Mouse (Mus musculus) embryonic facial prominence, embryonic 11.5 days (tissue): ENCODE results near the gene Klhdc3. TPM values are rescaled to one million over a fixed set of nuclear protein-coding genes. Genes with fewer than 3 reads are reported as not detected.

ENCODE experiments used
- ATAC-seq: fragments of 200-750 bp; cut with Nextera tagmentation; replicated peaks from 2 replicates; pipeline ENCODE4 v1.8.0; 2017; ENCODE audit warnings: low read depth; ENCODE audit not compliant: insufficient number of reproducible peaks, low FRiP score, low TSS enrichment
- DNase-seq: peaks from one replicate; pipeline ENCODE4 v3.0.0-alpha.2; 2015; ENCODE audit warnings: low spot score
- H3K27ac ChIP-seq: fragments of 300-500 bp; sonication (generic); replicated peaks from 2 replicates; pipeline ENCODE4 v1.5.1; 2014; ENCODE audit warnings: mild to moderate bottlenecking, low read depth, low read length, control low read depth
- H3K27me3 ChIP-seq: fragments of 300-500 bp; sonication (generic); 2 replicates; pipeline ENCODE4 v1.6.1; 2014; ENCODE audit warnings: mild to moderate bottlenecking, low read length, moderate library complexity, mixed read lengths; ENCODE audit not compliant: control insufficient read depth, insufficient read depth
- H3K36me3 ChIP-seq: fragments of 300-500 bp; sonication (generic); replicated peaks from 2 replicates; pipeline ENCODE4 v1.6.1; 2014; ENCODE audit warnings: low read depth, mild to moderate bottlenecking, low read length, moderate library complexity, mixed read lengths; ENCODE audit not compliant: control insufficient read depth, insufficient read depth
- H3K4me1 ChIP-seq: fragments of 300-500 bp; sonication (generic); 2 replicates; pipeline ENCODE4 v1.6.1; 2014; ENCODE audit warnings: low read length, mixed read lengths; ENCODE audit not compliant: control insufficient read depth, insufficient read depth
- H3K4me2 ChIP-seq: fragments of 300-500 bp; sonication (generic); 2 replicates; pipeline ENCODE4 v1.6.1; 2014; ENCODE audit warnings: low read depth, mild to moderate bottlenecking, control low read depth, low read length, moderate library complexity
- H3K4me3 ChIP-seq: fragments of 300-500 bp; sonication (generic); 2 replicates; pipeline ENCODE4 v1.5.1; 2014; ENCODE audit warnings: low read depth, low read length, control low read depth
- H3K9ac ChIP-seq: fragments of 300-500 bp; sonication (generic); replicated peaks from 2 replicates; pipeline ENCODE4 v1.6.1; 2014; ENCODE audit warnings: mild to moderate bottlenecking, control low read depth, low read length
- H3K9me3 ChIP-seq: fragments of 300-500 bp; sonication (generic); replicated peaks from 2 replicates; pipeline ENCODE4 v1.6.1; 2016; ENCODE audit warnings: mild to moderate bottlenecking, low read length, inconsistent platforms, mixed read lengths; ENCODE audit not compliant: control insufficient read depth
- WGBS: fragments of 180-500 bp; shearing (Covaris S2); extraction: QIAGEN DNeasy Blood & Tissue Kit; methylation state at CpG from one replicate; pipeline ENCODE4 v1.1.7; 2014; 5-methylcytosine and 5-hydroxymethylcytosine counted together
- polyA plus RNA-seq: library from polyadenylated mRNA; unstranded; fragments of >200 nt; fragmentation: Nextera tagmentation; extraction: Ambion mirVana; gene quantifications from 2 replicates; pipeline ENCODE4 v1.2.1, GENCODE M21; 2014

Klhdc3 gene
- polyA plus RNA-seq, 1 experiment from 2014 or later: 117 TPM

DNA sequence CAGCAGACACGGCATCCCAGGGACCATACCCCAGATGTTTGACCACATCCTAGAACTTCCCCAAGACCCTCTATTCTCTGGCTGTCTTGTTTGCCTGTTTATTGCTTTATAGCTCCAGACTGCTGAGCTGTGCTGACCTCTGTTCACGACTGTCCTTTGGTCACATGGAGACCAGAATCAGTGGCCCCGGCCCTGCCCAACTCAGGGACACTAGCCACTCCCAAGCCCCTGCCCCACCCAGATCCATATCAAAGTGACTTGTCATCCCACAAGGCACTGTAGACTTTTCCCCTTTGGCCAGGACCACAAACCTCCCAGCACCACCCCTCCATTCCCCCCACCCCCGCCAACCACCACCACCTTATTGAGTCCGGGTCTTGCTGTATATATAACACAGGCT lies 18.5 kb upstream of the Klhdc3 start:
- ATAC-seq (no peak), DNase-seq (no peak)
- H3K4me2 ChIP-seq: no peak overlapping the region
- H3K27me3 ChIP-seq: no peaks in the 10 kb centered on the region
- no peak overlapping the region for H3K9ac ChIP-seq
- no peak overlapping the region for H3K27ac ChIP-seq
- H3K36me3 ChIP-seq: no peaks in the 10 kb centered on the region; the same call in 1 of the 2 replicates
- H3K4me1 ChIP-seq: peaks cover 10% of the 10 kb centered on the region
- WGBS: 87% methylated on average over 5 of the region's 5 CpGs
- no peaks in the 10 kb centered on the region for H3K9me3 ChIP-seq
- H3K4me3 ChIP-seq: no peak overlapping the region

DNA sequence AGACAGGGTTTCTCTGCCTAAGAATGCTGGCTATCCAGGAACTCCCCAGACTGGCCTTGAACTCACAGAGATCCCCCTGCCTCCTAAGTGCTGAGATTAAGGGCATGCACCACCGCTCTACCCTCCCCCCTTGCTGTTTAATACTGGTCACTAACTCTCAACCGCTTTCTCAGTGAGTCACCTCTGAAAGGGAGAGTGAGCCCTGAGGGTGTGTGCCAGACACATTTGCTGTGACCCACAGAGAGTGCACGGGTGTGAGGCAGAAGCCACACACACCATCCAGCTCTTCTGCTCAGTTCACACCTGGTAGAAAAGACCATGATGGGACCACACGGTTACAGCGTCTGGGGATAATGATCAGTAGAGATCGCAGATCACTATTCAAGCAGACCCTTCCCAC lies 17.8 kb upstream of the Klhdc3 start:
- ATAC-seq (no peak), DNase-seq (no peak)
- Histone ChIP-seq H3K27me3 (no peaks in the 10 kb centered on the region), H3K36me3 (no peaks in the 10 kb centered on the region; the same call in 1 of the 2 replicates), H3K4me3 (no peak overlapping the region), H3K9me3 (no peaks in the 10 kb centered on the region), H3K27ac (no peak overlapping the region), H3K9ac (no peak overlapping the region), H3K4me1 (peaks cover 9% of the 10 kb centered on the region), H3K4me2 (no peak overlapping the region)
- 88% methylated on average over 6 of the region's 6 CpGs for WGBS

DNA sequence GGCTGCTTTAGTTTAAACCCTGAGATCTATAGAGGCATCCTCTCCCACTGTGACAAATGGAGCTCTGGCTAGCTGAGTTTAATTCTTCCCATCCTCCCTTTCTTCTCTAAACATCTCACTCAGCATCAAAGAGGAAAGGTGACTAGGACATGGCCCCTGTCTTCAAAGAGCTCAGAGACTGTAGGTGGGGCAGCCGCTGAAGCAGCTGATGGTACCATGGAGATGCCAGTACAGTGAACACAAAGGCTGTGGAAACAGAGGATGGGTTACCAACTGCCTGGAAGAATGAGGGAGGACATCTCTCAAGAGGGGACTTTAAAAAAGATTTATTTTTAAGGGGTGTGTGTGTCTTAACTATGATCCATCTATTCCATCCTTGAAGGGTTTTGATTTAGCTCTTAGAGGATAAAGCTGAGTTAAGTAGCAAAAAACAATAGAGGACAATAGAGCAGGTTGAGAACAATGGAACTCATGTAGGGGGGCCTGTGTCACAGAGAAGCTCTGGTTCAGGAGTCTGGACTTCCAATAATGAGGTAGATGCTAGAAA lies 13.9 kb upstream of the Klhdc3 start:
- Histone ChIP-seq H3K4me1 (no peaks in the 10 kb centered on the region), H3K27ac (no peak overlapping the region), H3K9ac (no peak overlapping the region), H3K4me3 (no peak overlapping the region), H3K27me3 (no peaks in the 10 kb centered on the region), H3K4me2 (no peak overlapping the region), H3K9me3 (no peaks in the 10 kb centered on the region), H3K36me3 (peaks cover 2% of the 10 kb centered on the region; the same call in 1 of the 2 replicates)
- ATAC-seq (no peak), DNase-seq (no peak)
- 90% methylated on average over 1 of the region's 1 CpGs for WGBS

DNA sequence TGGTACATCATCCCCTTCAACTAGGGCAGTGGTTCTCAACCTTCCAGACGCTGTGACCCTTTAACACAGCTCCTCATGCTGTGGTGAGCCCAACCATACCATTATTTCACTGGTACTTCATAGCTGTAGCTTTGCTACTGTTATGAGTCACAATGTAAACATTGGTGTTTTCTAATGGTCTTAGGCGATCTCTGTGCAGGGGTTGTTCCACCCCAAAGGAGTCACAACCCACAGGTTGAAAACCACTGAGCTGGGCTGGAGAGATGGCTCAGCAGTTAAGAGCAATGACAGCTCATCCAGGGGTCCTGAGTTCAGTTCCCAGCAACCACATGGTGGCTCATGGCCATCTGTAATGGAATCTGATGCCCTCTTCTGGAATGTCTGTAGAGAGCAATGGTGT lies 10.7 kb upstream of the Klhdc3 start:
- no peak overlapping the region for H3K9ac ChIP-seq
- WGBS: 90% methylated on average over 2 of the region's 2 CpGs
- H3K9me3 ChIP-seq: no peaks in the 10 kb centered on the region
- ATAC-seq (no peak), DNase-seq (no peak)
- 0 out of 2 replicates have a peak, but pooled peaks cover 5% of the 10 kb centered on the region for H3K36me3 ChIP-seq
- H3K4me1 ChIP-seq: no peaks in the 10 kb centered on the region
- no peak overlapping the region for H3K27ac ChIP-seq
- H3K4me3 ChIP-seq: no peak overlapping the region
- no peak overlapping the region for H3K4me2 ChIP-seq
- no peaks in the 10 kb centered on the region for H3K27me3 ChIP-seq

DNA sequence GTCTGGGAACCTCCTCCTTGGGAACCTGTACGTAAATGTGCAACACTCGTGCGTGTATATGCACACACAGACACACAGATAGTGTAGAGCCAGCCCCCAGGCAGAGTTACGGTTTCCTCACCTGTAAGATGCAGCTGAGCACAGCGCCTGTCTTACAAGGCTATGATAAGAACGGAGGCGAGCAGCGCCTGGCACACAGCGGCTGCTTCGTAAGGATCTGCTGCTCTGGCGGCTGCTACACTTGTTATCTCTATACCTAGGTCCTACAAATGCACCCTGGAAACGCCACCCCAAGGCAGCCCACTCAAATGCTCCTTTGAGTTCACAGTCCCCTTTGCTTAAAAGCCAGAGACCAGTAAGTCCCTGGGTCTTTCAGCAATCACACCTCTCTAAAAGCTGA lies 10.0 kb upstream of the Klhdc3 start:
- ATAC-seq (no peak), DNase-seq (no peak)
- H3K4me2 ChIP-seq: no peak overlapping the region
- no peaks in the 10 kb centered on the region for H3K27me3 ChIP-seq
- H3K9me3 ChIP-seq: no peaks in the 10 kb centered on the region
- 94% methylated on average over 12 of the region's 12 CpGs for WGBS
- no peak overlapping the region for H3K9ac ChIP-seq
- no peak overlapping the region for H3K4me3 ChIP-seq
- H3K27ac ChIP-seq: no peak overlapping the region
- H3K36me3 ChIP-seq: peaks cover 8% of the 10 kb centered on the region; the same call in 1 of the 2 replicates
- no peaks in the 10 kb centered on the region for H3K4me1 ChIP-seq

DNA sequence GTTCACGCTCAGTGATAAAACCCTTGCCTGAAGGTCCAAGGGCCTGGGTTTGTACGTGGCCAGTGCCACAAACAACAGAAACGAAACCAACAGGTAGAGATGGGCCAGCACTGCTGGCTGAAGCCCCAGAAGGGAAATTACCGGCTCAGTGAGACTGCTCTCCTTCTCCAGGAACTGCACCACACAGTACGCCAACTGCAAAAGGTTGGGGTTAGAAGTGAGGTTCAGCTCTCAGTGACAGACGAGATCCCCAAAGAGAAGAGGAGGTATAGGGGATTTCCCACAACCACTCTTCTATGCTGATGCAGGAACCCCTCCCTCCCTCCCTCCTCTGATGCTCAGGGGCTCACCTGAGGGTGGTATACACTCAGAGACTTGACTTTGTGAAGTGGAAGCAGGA lies 5.2 kb upstream of the Klhdc3 start:
- 94% methylated on average over 6 of the region's 6 CpGs for WGBS
- Histone ChIP-seq H3K27ac (no peak overlapping the region), H3K36me3 (peaks cover 16% of the 10 kb centered on the region), H3K4me3 (no peak overlapping the region), H3K9me3 (no peaks in the 10 kb centered on the region), H3K27me3 (no peaks in the 10 kb centered on the region), H3K4me1 (no peaks in the 10 kb centered on the region), H3K4me2 (no peak overlapping the region), H3K9ac (no peak overlapping the region)
- no peak for ATAC-seq
- DNase-seq: no peak

DNA sequence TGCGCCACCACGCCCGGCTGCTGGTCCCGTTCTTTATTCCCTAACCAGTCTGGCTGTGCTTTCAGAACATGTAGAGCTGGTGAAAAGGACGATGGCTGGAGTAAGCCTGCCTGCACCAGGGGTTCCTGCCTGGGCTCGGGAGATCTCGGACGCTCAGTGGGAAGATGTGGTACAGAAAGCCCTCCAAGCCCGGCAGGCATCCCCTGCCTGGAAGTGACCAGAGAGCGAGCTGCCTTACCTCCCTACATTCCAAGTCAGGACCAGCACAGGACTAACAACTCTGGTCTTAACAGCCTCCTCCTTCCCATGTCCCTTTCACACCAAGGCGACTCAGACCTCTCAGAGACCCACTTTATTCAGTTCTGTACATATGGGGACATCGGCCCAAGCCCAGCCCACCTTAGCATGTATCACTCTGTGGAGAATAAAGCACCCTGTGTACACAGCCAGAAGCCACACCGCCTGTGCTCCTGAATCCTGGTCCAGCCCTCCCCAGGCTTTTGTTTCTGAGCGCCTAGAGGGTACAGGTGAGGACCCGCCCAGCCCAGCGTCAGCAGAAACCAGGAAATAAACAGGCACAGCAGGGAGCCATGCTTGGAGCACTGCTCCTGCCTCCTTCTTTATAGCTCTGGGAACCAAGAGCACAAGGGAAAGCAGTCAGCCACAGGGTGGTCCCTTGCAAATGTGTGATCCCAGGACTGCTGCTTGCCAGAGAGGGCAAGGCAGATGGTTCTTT lies 2.1 kb upstream of the Klhdc3 start:
- peaks cover 16% of the 10 kb centered on the region for H3K36me3 ChIP-seq
- no peak for DNase-seq
- no peak for ATAC-seq

DNA sequence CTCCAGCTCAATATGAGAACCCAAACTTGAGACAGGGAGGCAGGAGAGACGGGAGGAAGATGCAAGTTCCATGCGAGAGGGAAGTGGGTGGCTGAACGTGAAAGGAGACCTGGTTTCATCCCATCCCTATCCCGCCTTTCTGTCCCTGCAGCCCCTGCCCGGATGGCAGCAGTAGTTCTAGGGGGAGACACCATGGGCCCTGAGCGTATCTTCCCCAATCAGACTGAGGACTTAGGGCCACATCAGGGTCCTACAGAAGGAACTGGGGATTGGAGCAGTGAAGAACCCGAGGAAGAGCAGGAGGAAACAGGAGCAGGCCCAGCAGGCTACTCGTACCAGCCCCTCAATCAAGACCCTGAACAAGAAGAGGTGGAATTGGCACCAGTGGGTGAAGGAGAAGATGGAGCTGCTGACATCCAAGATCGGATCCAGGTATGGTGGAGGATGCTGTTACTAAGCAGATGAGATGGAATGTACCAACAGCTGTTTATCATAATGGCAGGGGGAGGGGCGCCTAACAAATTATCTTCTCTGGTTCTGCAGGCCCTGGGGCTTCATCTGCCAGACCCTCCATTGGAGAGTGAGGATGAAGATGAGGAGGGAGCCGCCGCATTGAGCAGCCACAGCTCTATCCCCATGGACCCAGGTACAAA lies 878 bp upstream of the Klhdc3 start:
- peak; percentile 32 for DNase-seq
- Histone ChIP-seq H3K4me3 (peak overlapping the region; percentile 83), H3K4me2 (peak overlapping the region; percentile 83), H3K9me3 (no peaks in the 10 kb centered on the region), H3K36me3 (peaks cover 22% of the 10 kb centered on the region), H3K9ac (peak overlapping the region; percentile 63), H3K27ac (no peak overlapping the region), H3K27me3 (no peaks in the 10 kb centered on the region), H3K4me1 (peaks cover 7% of the 10 kb centered on the region)
- no peak for ATAC-seq
- 21% methylated on average over 12 of the region's 12 CpGs for WGBS

More for the DNA sequence above, 2.1 kb upstream of the Klhdc3 start:
- Histone ChIP-seq H3K4me3 (no peak overlapping the region), H3K27ac (no peak overlapping the region), H3K4me1 (peaks cover 7% of the 10 kb centered on the region), H3K9me3 (no peaks in the 10 kb centered on the region), H3K27me3 (no peaks in the 10 kb centered on the region), H3K4me2 (no peak overlapping the region), H3K9ac (no peak overlapping the region)
- WGBS: 85% methylated on average over 16 of the region's 16 CpGs
